Mouse (Mus musculus) cerebellum, adult 2 months (tissue): ENCODE results near the gene Atxn1.

Experiments used
- CTCF ChIP-seq: fragments of 200-500 bp; IDR thresholded peaks from 2 replicates; pipeline ENCODE4 v1.5.1; 2011; ENCODE audit warnings: low read depth, mild to moderate bottlenecking, control low read depth, low read length, moderate library complexity, borderline replicate concordance; ENCODE audit not compliant: insufficient read depth
- POLR2A ChIP-seq: fragments of 200-500 bp; IDR thresholded peaks from 2 replicates; pipeline ENCODE4 v1.6.1; 2011; ENCODE audit warnings: low read length, control low read depth, borderline replicate concordance; ENCODE audit not compliant: insufficient read depth

DNA sequence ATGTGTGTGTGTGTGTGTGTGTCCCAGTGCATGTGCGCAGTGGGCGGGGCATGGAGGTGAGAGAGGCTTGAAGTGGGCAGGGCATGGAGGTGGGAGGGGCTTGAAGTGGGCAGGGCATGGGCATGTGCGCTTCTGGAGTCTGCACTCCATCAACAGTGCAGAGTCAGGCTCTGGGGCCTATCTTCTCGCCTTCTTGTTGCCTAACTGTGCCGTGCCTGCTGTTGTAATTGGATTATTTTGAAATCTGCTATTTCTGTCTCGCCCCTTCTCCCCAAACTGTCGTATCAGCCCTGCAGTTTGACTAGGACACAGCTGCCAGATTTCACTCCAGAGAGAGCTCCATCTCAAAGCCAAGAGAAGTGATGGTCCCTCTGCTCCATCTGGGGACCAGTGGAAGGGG is 178.4 kb downstream of the Atxn1 start:
- TF ChIP-seq CTCF (no peak), POLR2A (no peak)
